Mouse (Mus musculus) olfactory bulb, adult 2 months (tissue): Measurements from ENCODE around the gene Vwa3b.

ENCODE experiments used
- CTCF ChIP-seq: fragments of 200-500 bp; IDR thresholded peaks from 2 replicates; pipeline ENCODE4 v1.5.1; 2012; ENCODE audit warnings: low read depth, mild to moderate bottlenecking, low read length, moderate library complexity; ENCODE audit not compliant: insufficient read depth
- POLR2A ChIP-seq: fragments of 200-500 bp; IDR thresholded peaks from 2 replicates; pipeline ENCODE4 v1.6.1; 2012; ENCODE audit warnings: mild to moderate bottlenecking, low read depth, low read length, moderate library complexity; ENCODE audit not compliant: insufficient read depth

GRCm38 (mm10) chr1:37201406-37201805 lies 175.0 kb downstream of the Vwa3b start:
- no peak for TF ChIP-seq POLR2A
- no peak for TF ChIP-seq CTCF
